Mouse (Mus musculus) MEL (cell line): ENCODE measurements around the gene Dennd6a. TPM values are rescaled to one million over a fixed set of nuclear protein-coding genes. Genes with fewer than 3 reads are reported as not detected.

ENCODE experiments used
- DNase-seq: peaks from one replicate; pipeline ENCODE4 v3.0.0; 2011; ENCODE audit warnings: low read depth, low spot score
- H3K27ac ChIP-seq: 2 replicates; pipeline ENCODE4 v1.5.1; 2012; ENCODE audit warnings: low read depth, mild to moderate bottlenecking, control low read depth, low read length, moderate library complexity; ENCODE audit not compliant: control insufficient read depth
- H3K27me3 ChIP-seq, 2 experiments: fragments of 150-350 bp in 1 of 2; sonication (generic) in 1 of 2; 2 replicates each; pipeline ENCODE4 v1.6.1; 2012; ENCODE audit warnings: low read length in 2 of 2, mild to moderate bottlenecking in 2 of 2, improper control_type of control experiment in 1 of 2, moderate library complexity in 1 of 2; ENCODE audit not compliant: insufficient read depth in 2 of 2, control insufficient read depth in 1 of 2
- H3K36me3 ChIP-seq, 2 experiments: 2 replicates each; pipeline ENCODE4 v1.6.1; 2012 to 2014; ENCODE audit warnings: low read length in 2 of 2, improper control_type of control experiment in 1 of 2, inconsistent platforms in 1 of 2, mild to moderate bottlenecking in 1 of 2; ENCODE audit not compliant: insufficient read depth in 2 of 2, control insufficient read depth in 1 of 2
- H3K4me1 ChIP-seq, 2 experiments: fragments of 150-350 bp in 1 of 2; sonication (generic) in 1 of 2; 2 replicates each; pipeline ENCODE4 v1.6.1; 2012; ENCODE audit warnings: low read length in 2 of 2, improper control_type of control experiment in 1 of 2, mild to moderate bottlenecking in 1 of 2; ENCODE audit not compliant: insufficient read depth in 2 of 2, control insufficient read depth in 1 of 2
- H3K4me3 ChIP-seq, 2 experiments: fragments of 150-350 bp in 1 of 2; sonication (generic) in 1 of 2; 2 replicates each; pipeline ENCODE4 v1.5.1; 2012; ENCODE audit warnings: low read depth in 2 of 2, low read length in 2 of 2, mild to moderate bottlenecking in 2 of 2, moderate library complexity in 2 of 2, control low read depth in 1 of 2, improper control_type of control experiment in 1 of 2; ENCODE audit not compliant: control insufficient read depth in 1 of 2, insufficient read depth in 1 of 2
- H3K79me2 ChIP-seq: 2 replicates; pipeline ENCODE4 v1.6.1; 2012; ENCODE audit warnings: mild to moderate bottlenecking, low read length, moderate library complexity; ENCODE audit not compliant: control insufficient read depth, poor library complexity, insufficient read depth
- H3K9ac ChIP-seq: 2 replicates; pipeline ENCODE4 v1.6.1; 2012; ENCODE audit warnings: low read depth, mild to moderate bottlenecking, control low read depth, low read length, moderate library complexity; ENCODE audit not compliant: control insufficient read depth, poor library complexity, severe bottlenecking
- H3K9me3 ChIP-seq: fragments of 150-350 bp; sonication (generic); replicated peaks from 2 replicates; pipeline ENCODE4 v1.6.1; 2012; ENCODE audit warnings: mild to moderate bottlenecking, low read length, improper control_type of control experiment, moderate library complexity; ENCODE audit not compliant: insufficient read depth
- CHD1 ChIP-seq: IDR thresholded peaks from 2 replicates; pipeline ENCODE4 v1.6.1; 2012; ENCODE audit warnings: low read depth, mild to moderate bottlenecking, inconsistent platforms, low read length, improper control_type of control experiment
- CHD2 ChIP-seq: IDR thresholded peaks from 2 replicates; pipeline ENCODE4 v1.6.1; 2011; ENCODE audit warnings: low read length, improper control_type of control experiment
- JUND ChIP-seq: IDR thresholded peaks from 2 replicates; pipeline ENCODE4 v1.6.1; 2011; ENCODE audit warnings: low read depth, mild to moderate bottlenecking, improper control_type of control experiment, low read length
- MAX ChIP-seq: IDR thresholded peaks from 2 replicates; pipeline ENCODE4 v1.6.1; 2011; ENCODE audit warnings: low read length, improper control_type of control experiment
- MAZ ChIP-seq: IDR thresholded peaks from 2 replicates; pipeline ENCODE4 v1.6.1; 2012; ENCODE audit warnings: low read depth, mild to moderate bottlenecking, inconsistent platforms, low read length, improper control_type of control experiment
- MXI1 ChIP-seq: IDR thresholded peaks from 2 replicates; pipeline ENCODE4 v1.6.1; 2011; ENCODE audit warnings: mild to moderate bottlenecking, low read depth, low read length, improper control_type of control experiment
- NELFE ChIP-seq: IDR thresholded peaks from 2 replicates; pipeline ENCODE4 v1.6.1; 2011; ENCODE audit warnings: low read depth, low read length, improper control_type of control experiment
- NRF1 ChIP-seq: IDR thresholded peaks from 2 replicates; pipeline ENCODE4 v1.6.1; 2014; ENCODE audit warnings: low read depth, mild to moderate bottlenecking, inconsistent platforms, low read length, improper control_type of control experiment, moderate library complexity; ENCODE audit not compliant: poor library complexity, insufficient read depth, severe bottlenecking
- POLR2A ChIP-seq, 2 experiments: IDR thresholded peaks; 2 replicates each; pipeline ENCODE4 v1.6.1; 2011 to 2012; ENCODE audit warnings: low read length in 2 of 2, mild to moderate bottlenecking in 2 of 2, control low read depth in 1 of 2, improper control_type of control experiment in 1 of 2, low read depth in 1 of 2, moderate library complexity in 1 of 2; ENCODE audit not compliant: control insufficient read depth in 1 of 2, insufficient read depth in 1 of 2, poor library complexity in 1 of 2
- POLR2AphosphoS5 ChIP-seq: IDR thresholded peaks from 2 replicates; pipeline ENCODE4 v1.6.1; 2012; ENCODE audit warnings: low read depth, borderline replicate concordance, mild to moderate bottlenecking, inconsistent platforms, low read length, moderate library complexity, mixed read lengths
- SIN3A ChIP-seq: IDR thresholded peaks from 2 replicates; pipeline ENCODE4 v1.6.1; 2012; ENCODE audit warnings: low read length, improper control_type of control experiment, inconsistent platforms
- TBP ChIP-seq: IDR thresholded peaks from 2 replicates; pipeline ENCODE4 v1.8.0; 2011; ENCODE audit warnings: low read depth, low read length, improper control_type of control experiment
- TCF12 ChIP-seq: IDR thresholded peaks from 2 replicates; pipeline ENCODE4 v1.6.1; 2014; ENCODE audit warnings: low read depth, mild to moderate bottlenecking, inconsistent platforms, low read length, improper control_type of control experiment, moderate library complexity
- UBTF ChIP-seq: IDR thresholded peaks from 2 replicates; pipeline ENCODE4 v1.6.1; 2012; ENCODE audit warnings: low read depth, mild to moderate bottlenecking, inconsistent platforms, low read length, improper control_type of control experiment, moderate library complexity, borderline replicate concordance; ENCODE audit not compliant: insufficient read depth
- ZNF384 ChIP-seq: IDR thresholded peaks from 2 replicates; pipeline ENCODE4 v1.6.1; 2012; ENCODE audit warnings: low read depth, mild to moderate bottlenecking, inconsistent platforms, low read length, improper control_type of control experiment
- polyA plus RNA-seq, 2 experiments: library from polyadenylated mRNA; stranded (reverse) in 1 of 2; unstranded in 1 of 2; fragments of >175 nt in 1 of 2; fragments of >200 nt in 1 of 2; gene quantifications; 2 replicates each; pipeline versions ENCODE4 v1.2.1 to v1.2.4; 2012; ENCODE audit warnings: low replicate concordance in 2 of 2, low read depth in 1 of 2; ENCODE audit not compliant: insufficient read length in 2 of 2, insufficient read depth in 1 of 2, missing spikeins in 1 of 2
- total RNA-seq: library from RNA; depleted of rRNA; stranded (reverse); fragments of 300-350 nt; gene quantifications from 2 replicates; pipeline ENCODE4 v1.2.3, GENCODE M21; 2012

Gene Dennd6a
- total and polyA plus RNA-seq, 3 experiments, result 13.1 to 40.0 (median 13.6) TPM

- H3K36me3 ChIP-seq, result peaks cover 2 to 31% of the 10 kb centered on the region in 2 experiments; a peak in 3 of 4 replicates
- DNase-seq, result peak; percentile 51
- peaks cover 5 to 18% of the 10 kb centered on the region in 2 experiments for H3K4me1 ChIP-seq
- H3K79me2 ChIP-seq, result peaks cover 54% of the 10 kb centered on the region
- H3K9ac ChIP-seq, result peak overlapping the region; percentile 98
- H3K4me3 ChIP-seq, result peak overlapping the region; percentile 77 to 86
- no peak overlapping the region; the same call in 1 of the 2 replicates for H3K27ac ChIP-seq
- H3K9me3 ChIP-seq, result no peaks in the 10 kb centered on the region
- TF ChIP-seq NELFE, result no peak
- 0 out of 2 replicates have a peak, but pooled peaks have one; percentile 83 for TF ChIP-seq CHD1
- H3K27me3 ChIP-seq, result no peaks in the 10 kb centered on the region
Measured at GRCm38 (mm10) chr14:26533267-26533666, 40.4 kb upstream of the Dennd6a start.

- peak overlapping the region; percentile 98 for H3K9ac ChIP-seq
- H3K36me3 ChIP-seq, result peaks cover 2 to 24% of the 10 kb centered on the region in 2 experiments; a peak in 3 of 4 replicates
- peak; percentile 75 for DNase-seq
- H3K4me1 ChIP-seq, result peaks cover 5 to 16% of the 10 kb centered on the region in 2 experiments
- TF ChIP-seq NRF1, result no peak
- no peak for TF ChIP-seq POLR2AphosphoS5
- TF ChIP-seq SIN3A, result peak; percentile 33; the same call in 1 of the 2 replicates
- no peak for TF ChIP-seq MAX
- no peak for TF ChIP-seq TBP
- TF ChIP-seq CHD2, result no peak
- no peak for TF ChIP-seq TCF12
- TF ChIP-seq ZNF384, result no peak
- TF ChIP-seq MAZ, result peak; percentile 59; the same call in 1 of the 2 replicates
- TF ChIP-seq CHD1, result 0 out of 2 replicates have a peak, but pooled peaks have one; percentile 72
- no peak for TF ChIP-seq MXI1
- peak; percentile 90; the same call in 1 of the 2 replicates for TF ChIP-seq UBTF
- 0 out of 4 replicates have a peak, but pooled peaks of 1 of the 2 experiments have one; percentile 38 for TF ChIP-seq POLR2A (IDR thresholded peaks at IDR 0.05; ENCODE audit: control insufficient read depth in 1 of 2, insufficient read depth in 1 of 2, low read depth in 1 of 2, low read length in 2 of 2, poor library complexity in 1 of 2)
- TF ChIP-seq JUND, result no peak
- H3K4me3 ChIP-seq, result peak overlapping the region; percentile 77 to 86
- no peaks in the 10 kb centered on the region for H3K9me3 ChIP-seq
- peak overlapping the region; percentile 63 for H3K27ac ChIP-seq
- no peaks in the 10 kb centered on the region; a peak in 1 of 4 replicates for H3K27me3 ChIP-seq
- H3K79me2 ChIP-seq, result peaks cover 47% of the 10 kb centered on the region
Measured at GRCm38 (mm10) chr14:26533821-26534756, 39.6 kb upstream of the Dennd6a start.
